Mouse (Mus musculus): ENCODE data around the gene Dip2c.

Dip2c gene

GRCm38 (mm10) chr13:9276322-9276855 is at the start of gene Dip2c:
Gene Dip2c (plus strand): TSS chr13:9276528.
- DNase-seq (ENCODE audit: low read depth, low spot score), result peak; percentile 95

GRCm38 (mm10) chr13:9227078-9227477 is 49.2 kb upstream of the Dip2c start:
- no peak for DNase-seq (ENCODE audit: low read depth, low spot score)

GRCm38 (mm10) chr13:9237495-9237894 is 38.8 kb upstream of the Dip2c start:
- DNase-seq (ENCODE audit: low read depth, low spot score), result no peak

DNA sequence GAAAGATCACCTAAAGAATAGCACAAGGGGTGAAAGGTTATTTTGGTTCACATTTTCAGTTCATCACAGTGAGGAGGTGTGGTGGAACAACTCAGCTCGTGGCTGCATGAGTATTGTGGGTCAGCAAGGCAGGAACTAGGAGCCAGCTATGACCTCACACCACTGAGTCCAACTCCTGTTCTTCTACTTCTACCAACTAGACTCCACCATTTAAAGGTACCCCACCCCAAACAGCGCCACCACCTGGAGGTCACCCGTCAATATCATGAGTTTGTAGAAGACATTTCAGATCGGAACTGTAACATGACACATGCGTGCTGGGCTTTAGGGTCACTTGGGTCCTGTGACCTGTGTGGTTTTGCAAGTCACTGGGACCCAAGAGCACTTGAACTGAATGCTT is 37.2 kb upstream of the Dip2c start:
- DNase-seq (ENCODE audit: low read depth, low spot score), result no peak

- no peak for DNase-seq (ENCODE audit: low read depth, low spot score)
Measured at GRCm38 (mm10) chr13:9239631-9240236, 36.6 kb upstream of the Dip2c start.

DNA sequence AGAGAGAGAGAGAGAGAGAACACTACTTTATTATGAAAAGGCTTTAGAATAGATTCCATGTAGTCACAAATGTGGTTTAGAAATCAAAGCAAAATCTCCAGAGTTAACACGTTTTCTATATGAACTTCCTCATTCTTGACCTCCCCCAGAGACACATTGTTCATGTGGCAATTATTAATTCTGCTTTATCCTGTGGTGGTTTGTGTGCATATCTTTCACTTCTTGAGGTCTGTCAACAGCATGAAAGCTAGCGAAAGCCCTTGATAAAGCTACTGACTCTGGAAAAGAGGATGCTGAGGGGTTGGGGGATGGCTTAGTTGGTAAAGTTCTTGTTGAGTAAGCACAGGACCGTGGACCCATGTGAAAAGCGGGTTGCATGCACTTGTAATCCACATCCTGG is 14.6 kb upstream of the Dip2c start:
- no peak for DNase-seq (ENCODE audit: low read depth, low spot score)

DNA sequence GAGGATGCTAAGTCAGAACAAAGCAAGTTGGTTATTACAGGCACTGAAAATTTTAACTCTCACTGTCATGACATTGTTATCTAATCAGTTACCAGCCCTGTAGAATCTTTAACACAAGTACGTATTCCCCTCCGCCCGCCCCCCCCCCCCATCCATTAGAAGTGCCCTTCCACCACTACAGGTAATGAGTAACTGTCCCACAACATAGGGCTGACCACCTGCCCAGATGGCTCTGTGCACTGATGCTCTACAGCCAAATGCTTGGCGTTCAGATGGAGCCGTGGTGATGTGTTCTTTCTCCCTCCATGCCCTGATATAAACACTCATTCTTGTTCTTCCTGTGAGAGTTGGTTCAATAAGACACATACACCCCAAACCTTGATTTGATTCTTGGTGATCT is 10.8 kb upstream of the Dip2c start:
- no peak for DNase-seq (ENCODE audit: low read depth, low spot score)

DNA sequence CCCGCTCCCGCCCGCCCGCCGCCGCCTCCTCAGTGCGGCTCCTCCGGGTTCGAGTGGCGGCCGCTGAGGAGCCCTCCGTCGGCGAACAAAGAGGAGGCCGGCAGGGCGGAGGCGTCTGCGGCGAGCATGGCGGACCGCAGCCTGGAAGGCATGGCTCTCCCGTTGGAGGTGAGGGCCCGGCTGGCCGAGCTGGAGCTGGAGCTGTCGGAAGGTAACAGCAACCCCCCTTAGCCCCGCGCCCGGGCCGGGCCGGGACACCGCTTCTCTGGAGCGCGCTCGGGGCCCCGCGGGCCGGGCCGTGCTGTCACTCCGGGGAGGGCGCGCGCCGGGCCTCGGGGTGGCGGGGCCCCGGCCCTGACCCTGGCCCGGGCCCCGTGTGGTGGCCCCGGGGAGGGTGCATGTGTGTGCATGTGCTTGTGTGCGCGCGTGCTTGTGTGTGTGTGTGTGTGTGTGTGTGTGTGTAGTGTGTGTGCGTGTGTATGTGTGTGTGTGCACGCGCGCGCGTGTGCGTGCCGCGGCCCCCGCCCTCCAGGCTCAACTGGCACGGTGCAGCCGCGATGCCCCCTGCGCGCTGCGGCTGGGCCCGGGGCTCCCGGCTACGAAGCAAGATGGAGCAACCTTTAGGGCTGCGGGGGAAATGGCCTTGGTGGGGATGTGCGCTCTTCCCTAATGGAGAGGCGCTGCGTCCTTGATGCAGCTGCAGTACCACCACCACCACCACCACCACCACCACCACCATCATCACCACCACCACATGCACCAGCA is 710 bp downstream of the Dip2c start:
- DNase-seq (ENCODE audit: low read depth, low spot score), result peak; percentile 65

GRCm38 (mm10) chr13:9277621-9277960 is 1.3 kb downstream of the Dip2c start:
- DNase-seq (ENCODE audit: low read depth, low spot score), result no peak

- DNase-seq (ENCODE audit: low read depth, low spot score), result no peak
Measured at GRCm38 (mm10) chr13:9278636-9279035, 2.3 kb downstream of the Dip2c start.

DNA sequence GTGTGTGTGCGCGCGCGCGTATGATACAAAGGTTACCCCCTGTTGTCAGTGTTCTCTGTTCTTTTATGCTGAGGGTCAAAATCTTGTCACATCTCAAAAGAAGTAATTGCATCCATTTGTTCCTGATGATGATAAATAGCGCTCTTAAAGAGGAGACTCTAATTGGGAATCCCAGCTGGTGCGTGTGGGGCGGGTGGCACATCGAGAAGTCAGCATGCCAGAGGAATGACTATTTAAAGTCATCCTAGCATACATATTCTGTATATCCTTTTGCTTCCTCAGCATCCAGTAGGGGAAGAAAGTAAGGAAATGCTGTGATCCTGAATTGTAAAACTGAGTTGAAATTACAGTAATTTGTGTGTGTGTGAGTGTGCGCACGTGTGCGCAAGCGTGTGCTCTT is 6.7 kb downstream of the Dip2c start:
- DNase-seq (ENCODE audit: low read depth, low spot score), result no peak

DNA sequence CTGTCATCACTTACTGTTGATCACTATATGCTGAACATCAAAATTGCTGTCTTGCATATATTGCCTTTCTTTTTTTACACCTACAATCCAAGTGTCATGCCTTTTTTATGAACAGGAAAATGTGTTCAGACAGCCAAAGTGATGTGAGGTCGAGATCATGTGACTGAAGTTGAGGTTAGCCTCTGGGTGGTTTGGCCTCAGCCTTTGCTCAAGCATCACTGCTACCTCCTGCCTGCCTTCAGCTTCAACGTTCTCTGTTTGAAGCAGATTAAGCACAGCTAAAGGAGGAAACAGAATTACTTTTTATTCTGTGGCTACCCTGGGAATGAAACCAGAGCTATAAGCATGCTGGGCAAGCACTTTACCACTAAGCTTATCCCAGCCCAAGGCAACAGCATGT is 13.6 kb downstream of the Dip2c start:
- no peak for DNase-seq (ENCODE audit: low read depth, low spot score)

DNA sequence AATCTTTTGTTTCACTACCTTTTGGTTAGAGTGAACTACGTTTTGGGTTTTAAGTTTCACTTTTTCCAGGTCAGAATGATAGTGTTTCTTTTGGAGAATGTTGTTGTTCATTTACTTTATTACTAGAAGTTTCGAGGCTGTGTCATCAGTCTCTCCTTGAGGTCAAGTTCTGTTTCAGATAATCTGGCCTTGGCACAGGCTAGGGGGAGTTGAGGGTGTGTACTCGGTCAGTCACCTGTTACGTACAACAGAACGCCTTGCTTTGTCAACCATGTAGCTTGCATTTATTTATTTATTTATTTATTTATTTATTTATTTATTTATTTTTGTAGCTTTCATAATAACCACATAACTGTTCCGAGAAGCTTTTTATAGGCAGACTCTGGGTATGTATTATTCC is 20.0 kb downstream of the Dip2c start:
- no peak for DNase-seq (ENCODE audit: low read depth, low spot score)

GRCm38 (mm10) chr13:9297266-9297665 is 20.9 kb downstream of the Dip2c start:
- DNase-seq (ENCODE audit: low read depth, low spot score), result no peak

DNA sequence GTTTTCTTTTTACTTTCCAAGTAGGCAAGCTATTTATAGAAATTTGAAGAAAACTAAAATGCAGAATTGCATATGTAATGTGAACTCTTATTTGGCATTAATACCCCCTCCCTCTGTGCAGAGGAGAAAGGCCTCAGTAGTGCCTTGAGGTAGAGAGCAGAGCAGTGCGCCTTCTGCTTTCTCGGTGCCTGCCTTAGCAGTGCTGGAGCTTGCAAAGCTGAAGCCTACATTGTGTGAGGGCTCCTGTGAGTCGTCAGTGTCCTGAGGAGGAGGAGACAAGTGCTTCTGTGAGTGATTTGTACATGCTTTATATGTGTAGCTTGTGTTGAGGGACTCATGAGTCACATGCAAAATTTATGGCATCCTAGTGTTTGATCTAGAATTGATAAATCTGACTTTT is 21.4 kb downstream of the Dip2c start:
- DNase-seq (ENCODE audit: low read depth, low spot score), result no peak

DNA sequence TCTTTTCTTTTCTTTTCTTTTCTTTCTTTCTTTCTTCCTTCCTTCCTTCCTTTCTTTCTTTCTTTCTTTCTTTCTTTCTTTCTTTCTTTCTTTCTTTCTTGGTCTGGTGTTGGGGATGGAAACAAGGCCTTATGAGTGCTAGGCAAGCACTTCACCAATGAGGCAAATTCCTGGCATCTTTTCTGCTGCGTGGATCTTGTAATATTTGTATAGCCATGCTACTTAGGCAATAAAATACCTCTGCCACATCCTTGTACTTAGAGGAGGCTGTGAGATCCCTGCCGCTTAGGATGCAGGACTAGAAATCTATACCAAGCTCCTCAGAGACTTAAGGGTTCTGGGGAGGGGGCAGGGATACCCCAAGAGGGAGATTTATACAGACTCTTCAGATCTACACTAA is 23.3 kb downstream of the Dip2c start:
- no peak for DNase-seq (ENCODE audit: low read depth, low spot score)

DNA sequence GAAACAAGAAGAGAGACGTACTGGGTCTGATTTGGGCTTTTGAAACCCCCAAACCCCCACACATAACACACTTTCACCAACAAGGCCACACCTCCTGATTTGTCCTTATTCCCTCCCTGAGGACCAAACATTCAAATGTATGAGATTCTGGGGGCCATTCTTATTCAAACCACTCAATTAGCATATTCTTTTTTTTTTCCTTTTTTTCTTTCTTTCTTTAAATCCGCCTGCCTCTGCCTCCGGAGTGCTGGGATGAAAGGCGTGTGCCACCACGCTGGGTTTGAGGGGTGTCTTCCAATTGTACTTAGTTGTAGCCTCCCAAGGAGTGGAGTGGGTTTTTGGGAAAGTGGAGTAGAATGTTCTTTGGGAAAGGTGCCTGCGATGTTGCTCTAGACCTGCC is 32.5 kb downstream of the Dip2c start:
- DNase-seq (ENCODE audit: low read depth, low spot score), result peak; percentile 71

DNA sequence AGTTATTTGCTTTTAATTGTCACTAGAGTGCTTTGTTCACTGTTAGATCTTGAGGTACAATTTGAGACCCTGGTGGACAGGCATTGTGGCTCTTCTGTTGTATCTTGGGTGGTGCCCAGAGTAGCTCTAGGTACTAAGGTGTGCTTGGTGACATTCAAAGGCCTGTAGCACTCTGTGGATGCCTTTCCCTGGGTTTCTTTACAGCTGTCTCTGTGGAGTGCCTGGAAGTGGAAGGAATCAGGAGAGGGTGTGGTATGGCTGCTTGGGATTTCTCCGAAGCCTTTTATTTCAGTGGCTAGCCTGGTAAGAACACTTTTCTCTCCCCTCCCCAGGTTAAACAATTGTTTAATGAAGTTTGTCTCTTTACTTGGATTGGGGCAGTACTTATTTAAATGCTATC is 34.5 kb downstream of the Dip2c start:
- peak; percentile 65 for DNase-seq (ENCODE audit: low read depth, low spot score)

DNA sequence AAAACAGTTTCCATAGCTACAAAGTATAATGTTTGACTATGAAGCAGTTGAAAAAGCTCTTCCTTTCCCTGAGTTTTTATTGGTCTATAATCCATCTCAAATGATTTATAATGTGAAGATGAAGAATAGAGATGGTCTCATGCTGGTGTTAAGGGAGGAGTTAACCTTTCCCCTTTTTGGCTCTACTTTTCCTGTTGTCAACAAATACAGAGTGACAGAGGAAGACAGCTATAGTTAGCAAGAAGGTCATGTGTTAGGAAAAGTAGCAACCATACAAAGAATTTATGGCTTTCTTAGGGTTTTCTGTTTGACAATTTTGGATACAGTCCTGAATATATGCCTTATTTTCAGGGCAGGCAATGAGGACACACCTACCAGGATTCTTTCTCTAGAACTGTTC is 36.6 kb downstream of the Dip2c start:
- no peak for DNase-seq (ENCODE audit: low read depth, low spot score)

GRCm38 (mm10) chr13:9314099-9314712 is 37.9 kb downstream of the Dip2c start:
- DNase-seq (ENCODE audit: low read depth, low spot score), result no peak

GRCm38 (mm10) chr13:9314713-9315112 is 38.4 kb downstream of the Dip2c start:
- DNase-seq (ENCODE audit: low read depth, low spot score), result no peak

DNA sequence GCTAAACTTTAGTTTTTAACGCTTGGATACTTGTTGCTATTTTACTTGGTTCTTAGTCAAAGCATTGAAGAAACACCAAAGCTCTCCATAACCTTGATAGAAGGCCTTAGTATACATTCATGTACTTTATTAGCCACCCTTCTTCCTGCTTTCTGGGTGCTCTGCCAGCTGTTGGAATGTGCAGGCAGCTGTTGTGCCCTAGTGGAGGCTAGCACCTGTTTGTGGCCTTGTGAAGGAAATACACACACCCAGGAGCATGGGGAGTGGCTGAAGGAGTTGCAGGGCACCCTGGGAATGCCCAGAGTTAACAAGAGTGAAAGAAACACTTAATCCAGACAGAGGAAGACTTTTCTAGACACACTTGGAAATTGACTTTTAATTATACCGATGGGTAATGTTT is 43.4 kb downstream of the Dip2c start:
- DNase-seq (ENCODE audit: low read depth, low spot score), result no peak

DNA sequence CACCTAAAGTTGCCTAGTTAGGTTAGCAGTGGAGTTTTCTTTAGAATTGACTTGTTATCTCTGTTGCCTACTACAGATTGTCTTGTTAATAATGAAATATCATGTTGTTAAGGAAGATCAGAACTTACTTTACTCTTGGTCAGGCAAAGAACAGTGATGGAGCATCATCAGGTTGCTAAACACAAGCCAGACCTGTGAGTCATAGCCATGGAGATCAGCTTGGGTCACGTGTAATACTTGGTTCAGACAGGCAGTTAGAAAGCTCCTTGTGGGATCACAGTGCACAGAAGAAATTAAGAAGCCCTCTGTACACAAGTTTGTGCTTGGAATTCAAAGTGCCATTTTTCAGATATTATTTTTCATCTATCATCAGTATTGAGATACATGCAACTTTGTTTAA is 48.9 kb downstream of the Dip2c start:
- no peak for DNase-seq (ENCODE audit: low read depth, low spot score)
